Mouse (Mus musculus) bone marrow macrophage, adult 2 months (primary cell): ENCODE results near the gene Rab37.

Source experiments
- CTCF ChIP-seq: IDR thresholded peaks from 2 replicates; pipeline ENCODE4 v1.5.1; 2012; ENCODE audit warnings: low read depth, mild to moderate bottlenecking, low read length, moderate library complexity
- POLR2A ChIP-seq: IDR thresholded peaks from 2 replicates; pipeline ENCODE4 v1.6.1; 2012; ENCODE audit warnings: mild to moderate bottlenecking, low read depth, low read length, borderline replicate concordance

DNA sequence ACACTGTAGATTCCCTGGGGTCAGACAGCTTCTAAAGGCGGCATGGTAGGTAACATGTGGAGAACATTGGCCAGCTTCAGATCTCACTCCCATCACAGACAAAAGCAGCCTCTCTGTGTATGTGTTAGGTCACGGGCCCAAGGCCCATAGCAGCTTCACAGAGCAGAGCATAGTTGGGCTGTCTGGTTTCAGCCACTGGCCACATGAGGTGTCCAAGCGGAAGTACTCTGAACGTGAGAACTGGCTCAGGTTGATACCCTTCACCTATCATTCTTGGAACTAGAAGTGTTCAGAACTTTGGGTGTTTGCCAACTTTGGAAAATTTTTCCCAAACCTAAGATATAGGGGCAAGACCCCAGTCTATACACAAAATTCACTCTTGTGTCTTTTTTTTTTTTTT lies 78.2 kb downstream of the Rab37 start:
- TF ChIP-seq CTCF (no peak), POLR2A (no peak)
